Mouse (Mus musculus) CH12.LX (cell line): ENCODE measurements around the gene Nop2. TPM values are rescaled to one million over a fixed set of nuclear protein-coding genes. Genes with fewer than 3 reads are reported as not detected.

ENCODE experiments used
- DNase-seq: peaks from one replicate; pipeline ENCODE4 v3.0.0-alpha.2; 2013; ENCODE audit errors: extremely low read depth
- H3K27ac ChIP-seq: 2 replicates; pipeline ENCODE4 v1.5.1; 2012; ENCODE audit warnings: low read depth, mild to moderate bottlenecking, control low read depth, moderate library complexity; ENCODE audit not compliant: insufficient read depth
- H3K27me3 ChIP-seq: replicated peaks from 2 replicates; pipeline ENCODE3; 2012; ENCODE audit warnings: inconsistent platforms
- H3K36me3 ChIP-seq, 2 experiments: replicated peaks in 1 of 2; 2 replicates each; pipeline versions ENCODE3 to v1.6.1; 2012; ENCODE audit warnings: inconsistent platforms in 1 of 2, low read length in 1 of 2, mild to moderate bottlenecking in 1 of 2, mixed read lengths in 1 of 2, moderate library complexity in 1 of 2; ENCODE audit not compliant: control insufficient read depth in 1 of 2, insufficient read depth in 1 of 2
- H3K4me1 ChIP-seq, 2 experiments: 2 replicates each; pipeline ENCODE4 v1.6.1; 2012; ENCODE audit warnings: inconsistent platforms in 1 of 2, moderate library complexity in 1 of 2; ENCODE audit not compliant: insufficient read depth in 2 of 2, control insufficient read depth in 1 of 2
- H3K4me2 ChIP-seq: 2 replicates; pipeline ENCODE4 v1.6.1; 2012; ENCODE audit warnings: low read depth, mild to moderate bottlenecking, control low read depth; ENCODE audit not compliant: poor library complexity, insufficient read depth, severe bottlenecking
- H3K4me3 ChIP-seq, 3 experiments: fragments of 150-350 bp in 1 of 3; sonication (generic) in 1 of 3; replicated peaks in 1 of 3; 2 replicates each; pipeline versions ENCODE3 to v1.5.1; 2011 to 2012; ENCODE audit warnings: low read depth in 2 of 3, low read length in 2 of 3, mild to moderate bottlenecking in 2 of 3, moderate library complexity in 2 of 3, control low read depth in 1 of 3, improper control_type of control experiment in 1 of 3, inconsistent platforms in 1 of 3, mixed read lengths in 1 of 3; ENCODE audit not compliant: poor library complexity in 1 of 3
- H3K79me2 ChIP-seq: replicated peaks from 2 replicates; pipeline ENCODE4 v1.6.1; 2012; ENCODE audit warnings: mild to moderate bottlenecking, moderate library complexity; ENCODE audit not compliant: control insufficient read depth, poor library complexity, insufficient read depth, severe bottlenecking; ENCODE audit errors: extremely low read depth
- H3K9ac ChIP-seq: 2 replicates; pipeline ENCODE4 v1.6.1; 2012; ENCODE audit warnings: low read depth, mild to moderate bottlenecking, control low read depth, moderate library complexity; ENCODE audit not compliant: insufficient read depth
- H3K9me3 ChIP-seq: replicated peaks from 2 replicates; pipeline ENCODE3; 2012; ENCODE audit warnings: low read length, inconsistent platforms, mixed read lengths
- BHLHE40 ChIP-seq: IDR thresholded peaks from 2 replicates; pipeline ENCODE4 v1.6.1; 2011; ENCODE audit warnings: mild to moderate bottlenecking, low read depth, low read length, improper control_type of control experiment
- CHD1 ChIP-seq: IDR thresholded peaks from 2 replicates; pipeline ENCODE4 v1.6.1; 2012; ENCODE audit warnings: low read depth, low read length, improper control_type of control experiment, inconsistent platforms
- CTCF ChIP-seq, 2 experiments: IDR thresholded peaks in 1 of 2; conservative IDR thresholded peaks in 1 of 2; 2 replicates each; pipeline ENCODE4 v1.5.1; 2011 to 2012; ENCODE audit warnings: low read depth in 2 of 2, low read length in 2 of 2, improper control_type of control experiment in 1 of 2, inconsistent platforms in 1 of 2, mild to moderate bottlenecking in 1 of 2, moderate library complexity in 1 of 2
- E2F4 ChIP-seq: IDR thresholded peaks from 2 replicates; pipeline ENCODE4 v1.6.1; 2011; ENCODE audit warnings: low read depth, low read length, improper control_type of control experiment; ENCODE audit not compliant: insufficient replicate concordance
- ELF1 ChIP-seq: IDR thresholded peaks from 2 replicates; pipeline ENCODE4 v1.6.1; 2014; ENCODE audit warnings: low read depth, mild to moderate bottlenecking, inconsistent platforms, low read length, improper control_type of control experiment
- EP300 ChIP-seq: IDR thresholded peaks from 2 replicates; pipeline ENCODE4 v1.6.1; 2011; ENCODE audit warnings: low read length, improper control_type of control experiment
- GABPA ChIP-seq: IDR thresholded peaks from 2 replicates; pipeline ENCODE4 v1.6.1; 2012; ENCODE audit warnings: low read depth, low read length, improper control_type of control experiment, inconsistent platforms; ENCODE audit not compliant: insufficient replicate concordance
- HCFC1 ChIP-seq: IDR thresholded peaks from 2 replicates; pipeline ENCODE4 v1.6.1; 2012; ENCODE audit warnings: low read depth, mild to moderate bottlenecking, inconsistent platforms, low read length, improper control_type of control experiment
- IRF4 ChIP-seq: IDR thresholded peaks from 2 replicates; pipeline ENCODE4 v1.6.1; 2014; ENCODE audit warnings: low read depth, mild to moderate bottlenecking, inconsistent platforms, low read length, improper control_type of control experiment
- JUND ChIP-seq: conservative IDR thresholded peaks from 2 replicates; pipeline ENCODE4 v1.6.1; 2011; ENCODE audit warnings: low read depth, low read length, improper control_type of control experiment
- KAT2A ChIP-seq: IDR thresholded peaks from 2 replicates; pipeline ENCODE4 v1.6.1; 2012; ENCODE audit warnings: low read length, improper control_type of control experiment, inconsistent platforms; ENCODE audit not compliant: insufficient replicate concordance
- MAFK ChIP-seq: IDR thresholded peaks from 2 replicates; pipeline ENCODE4 v1.6.1; 2011; ENCODE audit warnings: low read length, improper control_type of control experiment; ENCODE audit not compliant: insufficient replicate concordance
- MAZ ChIP-seq: IDR thresholded peaks from 2 replicates; pipeline ENCODE4 v1.6.1; 2012; ENCODE audit warnings: low read depth, mild to moderate bottlenecking, inconsistent platforms, low read length, improper control_type of control experiment, moderate library complexity
- MEF2A ChIP-seq: IDR thresholded peaks from 2 replicates; pipeline ENCODE4 v1.6.1; 2014; ENCODE audit warnings: low read depth, mild to moderate bottlenecking, inconsistent platforms, low read length, improper control_type of control experiment, borderline replicate concordance
- MXI1 ChIP-seq: IDR thresholded peaks from 2 replicates; pipeline ENCODE4 v1.6.1; 2011; ENCODE audit warnings: mild to moderate bottlenecking, low read depth, low read length, improper control_type of control experiment
- MYC ChIP-seq: IDR thresholded peaks from 2 replicates; pipeline ENCODE4 v1.6.1; 2011; ENCODE audit warnings: low read depth, mild to moderate bottlenecking, improper control_type of control experiment, low read length
- NELFE ChIP-seq: IDR thresholded peaks from 2 replicates; pipeline ENCODE4 v1.6.1; 2011; ENCODE audit warnings: low read depth, low read length, improper control_type of control experiment
- NRF1 ChIP-seq: IDR thresholded peaks from 2 replicates; pipeline ENCODE4 v1.6.1; 2014; ENCODE audit warnings: low read depth, mild to moderate bottlenecking, inconsistent platforms, low read length, improper control_type of control experiment, moderate library complexity
- POLR2A ChIP-seq: IDR thresholded peaks from 2 replicates; pipeline ENCODE4 v1.6.1; 2011; ENCODE audit warnings: low read depth, mild to moderate bottlenecking, improper control_type of control experiment, low read length
- POLR2AphosphoS2 ChIP-seq: IDR thresholded peaks from 2 replicates; pipeline ENCODE4 v1.6.1; 2011; ENCODE audit warnings: low read depth, low read length, improper control_type of control experiment
- RAD21 ChIP-seq: IDR thresholded peaks from 2 replicates; pipeline ENCODE4 v1.6.1; 2011; ENCODE audit warnings: low read depth, mild to moderate bottlenecking, low read length, improper control_type of control experiment, moderate library complexity
- RCOR1 ChIP-seq: conservative IDR thresholded peaks from 2 replicates; pipeline ENCODE4 v1.6.1; 2012; ENCODE audit warnings: low read depth, mild to moderate bottlenecking, inconsistent platforms, low read length, improper control_type of control experiment
- SIN3A ChIP-seq: IDR thresholded peaks from 2 replicates; pipeline ENCODE4 v1.6.1; 2012; ENCODE audit warnings: low read length, improper control_type of control experiment, inconsistent platforms
- SMC3 ChIP-seq: IDR thresholded peaks from 2 replicates; pipeline ENCODE4 v1.6.1; 2011; ENCODE audit warnings: low read depth, low read length, improper control_type of control experiment
- ZC3H11A ChIP-seq: IDR thresholded peaks from 2 replicates; pipeline ENCODE4 v1.6.1; 2012; ENCODE audit warnings: low read depth, mild to moderate bottlenecking, inconsistent platforms, low read length, improper control_type of control experiment
- ZMIZ1 ChIP-seq: IDR thresholded peaks from 2 replicates; pipeline ENCODE4 v1.6.1; 2012; ENCODE audit warnings: low read depth, mild to moderate bottlenecking, inconsistent platforms, low read length, improper control_type of control experiment
- dilution Hi-C: fragments of 300-500 bp; cut with MboI; formaldehyde crosslinking; loops from 2 replicates; pipeline ENCODE4 v1.14.3; 2020; ENCODE audit warnings: low sequenced_read_pairs; ENCODE audit not compliant: extremely low pct_unique_long_range_greater_than_20kb, extremely low pct_ligation_motif_present
- in situ Hi-C: fragments of 300-500 bp; cut with MboI; formaldehyde crosslinking; loops from 3 replicates; pipeline ENCODE4 v1.14.3; 2019; ENCODE audit warnings: low sequenced_read_pairs, low pct_ligation_motif_present, low pct_unique_long_range_greater_than_20kb, mixed read lengths
- polyA plus RNA-seq: library from polyadenylated mRNA; unstranded; fragments of >175 nt; gene quantifications from 2 replicates; pipeline ENCODE4 v1.2.1, GENCODE M21; 2012; ENCODE audit warnings: low read depth; ENCODE audit not compliant: insufficient read length
- total RNA-seq, 2 experiments: library from RNA; depleted of rRNA; stranded (reverse); fragments of 300-350 nt in 1 of 2; fragments of >200 nt in 1 of 2; gene quantifications; 2 replicates each; pipeline ENCODE4 v1.2.3; 2012 to 2014

Gene Nop2
- total and polyA plus RNA-seq, 3 experiments = 128 to 175 (median 154) TPM

- H3K4me3 ChIP-seq = peak overlapping the region; percentile 75 to 100 (median 87)
- H3K9ac ChIP-seq = peak overlapping the region; percentile 90
- dilution Hi-C loops (no loop called here), in situ Hi-C loops (no loop called here)
- H3K4me2 ChIP-seq = peak overlapping the region; percentile 68
- H3K36me3 ChIP-seq = peaks cover 58 to 71% of the 10 kb centered on the region in 2 experiments
- H3K27ac ChIP-seq = peak overlapping the region; percentile 83
- H3K79me2 ChIP-seq = peaks cover 21% of the 10 kb centered on the region
- no peaks in the 10 kb centered on the region for H3K27me3 ChIP-seq
- H3K9me3 ChIP-seq = no peaks in the 10 kb centered on the region
- TF ChIP-seq POLR2A (peak; percentile 21), JUND (0 out of 2 replicates have a peak, but pooled peaks have one; percentile 7), KAT2A (0 out of 2 replicates have a peak, but pooled peaks have one; percentile 47), POLR2AphosphoS2 (peak; percentile 25; the same call in 1 of the 2 replicates), RCOR1 (no peak), NRF1 (0 out of 2 replicates have a peak, but pooled peaks have one; percentile 6), CHD1 (peak; percentile 89), MYC (no peak), MXI1 (no peak; the same call in 1 of the 2 replicates), IRF4 (peak; percentile 32; the same call in 1 of the 2 replicates), EP300 (0 out of 2 replicates have a peak, but pooled peaks have one; percentile 23), SIN3A (peak; percentile 86; the same call in 1 of the 2 replicates), MEF2A (no peak), MAFK (peak; percentile 69; the same call in 1 of the 2 replicates)
- H3K4me1 ChIP-seq = peaks cover 11 to 35% of the 10 kb centered on the region in 2 experiments
- DNase-seq = peak; percentile 53
Observed at GRCm38 (mm10) chr6:125163801-125164657, 32.3 kb downstream of the Nop2 start.

- Histone ChIP-seq H3K4me3 (peak overlapping the region; percentile 75 to 100 (median 87)), H3K79me2 (peaks cover 21% of the 10 kb centered on the region), H3K27me3 (no peaks in the 10 kb centered on the region), H3K4me1 (peaks cover 11 to 35% of the 10 kb centered on the region in 2 experiments), H3K36me3 (peaks cover 59 to 71% of the 10 kb centered on the region in 2 experiments), H3K4me2 (peak overlapping the region; percentile 68), H3K27ac (peak overlapping the region; percentile 83), H3K9ac (peak overlapping the region; percentile 90), H3K9me3 (no peaks in the 10 kb centered on the region)
- dilution Hi-C loops = no loop called here
- in situ Hi-C loops = no loop called here
- DNase-seq = peak; percentile 67
- TF ChIP-seq GABPA (no peak), MXI1 (peak; percentile 44), MYC (peak; percentile 75), ZMIZ1 (no peak), E2F4 (peak; percentile 47; the same call in 1 of the 2 replicates), MEF2A (no peak), ZC3H11A (no peak), ELF1 (no peak), POLR2AphosphoS2 (no peak), NELFE (no peak), NRF1 (no peak), JUND (0 out of 2 replicates have a peak, but pooled peaks have one; percentile 3), MAFK (no peak), MAZ (no peak), RAD21 (no peak), SMC3 (no peak), HCFC1 (no peak), BHLHE40 (peak; percentile 90), CTCF (conservative IDR thresholded peaks at IDR 0.05 in 1 of 2, IDR thresholded peaks at IDR 0.05 in 1 of 2; ENCODE audit: low read depth in 2 of 2, low read length in 2 of 2) (no peak), RCOR1 (no peak), CHD1 (no peak), SIN3A (0 out of 2 replicates have a peak, but pooled peaks have one; percentile 31)
Observed at GRCm38 (mm10) chr6:125164672-125165327, 33.1 kb downstream of the Nop2 start.
